Mouse (Mus musculus) brain, adult 2 months (tissue): Measurements from ENCODE around the gene Cdc14b.

Source experiments
- DNase-seq: peaks from one replicate; pipeline ENCODE4 v3.0.0; 2011; ENCODE audit warnings: low read depth, low spot score

Gene Cdc14b

GRCm38 (mm10) chr13:64237000-64237680 is 38.0 kb downstream of the Cdc14b start:
- peak; percentile 94 for DNase-seq

DNA sequence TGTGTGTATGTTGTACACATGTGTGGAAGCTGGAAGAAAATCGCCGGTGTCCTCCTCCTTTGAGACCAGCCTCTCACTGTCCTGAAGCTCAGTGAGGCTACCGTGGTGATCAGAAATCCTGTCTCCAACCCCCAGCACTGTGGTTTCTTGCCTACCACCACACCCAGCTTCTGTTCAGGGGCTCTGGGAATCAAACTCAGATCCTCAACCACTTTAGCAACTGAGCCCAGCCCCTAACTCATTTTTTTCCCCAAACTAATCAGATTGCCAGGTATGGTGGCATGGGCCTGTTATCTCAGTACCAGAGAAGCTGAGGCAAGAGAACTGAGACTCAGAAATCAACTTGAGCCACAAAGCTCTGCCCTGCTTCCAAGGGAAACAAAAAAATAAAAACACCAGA is 39.3 kb downstream of the Cdc14b start:
- no peak for DNase-seq

- DNase-seq, result peak; percentile 29
Observed at GRCm38 (mm10) chr13:64235062-64235715, 39.9 kb downstream of the Cdc14b start.

GRCm38 (mm10) chr13:64233139-64233538 is 42.0 kb downstream of the Cdc14b start:
- no peak for DNase-seq

- DNase-seq, result no peak
Observed at GRCm38 (mm10) chr13:64226725-64227124, 48.4 kb downstream of the Cdc14b start.

DNA sequence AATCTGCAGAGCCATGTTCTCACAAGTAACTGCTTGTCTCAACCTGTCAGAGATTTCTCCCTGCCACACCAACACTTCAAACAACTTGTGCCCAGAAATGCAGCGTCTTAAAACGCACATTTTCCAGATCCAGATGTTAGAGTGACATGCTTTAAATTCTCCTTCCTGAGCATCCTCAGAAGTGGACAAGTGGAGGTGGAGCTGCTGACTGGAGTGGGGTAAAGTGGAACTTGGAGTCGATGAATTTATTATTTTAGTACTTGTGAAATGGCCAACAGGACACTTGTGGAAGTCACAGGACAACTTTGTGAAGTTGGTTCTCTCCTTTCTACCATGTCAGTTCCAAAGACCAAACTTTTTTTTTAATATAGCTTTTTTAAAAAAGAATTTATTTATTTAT is 49.4 kb downstream of the Cdc14b start:
- DNase-seq, result no peak

- DNase-seq, result no peak
Observed at GRCm38 (mm10) chr13:64214891-64215290, 60.2 kb downstream of the Cdc14b start.

DNA sequence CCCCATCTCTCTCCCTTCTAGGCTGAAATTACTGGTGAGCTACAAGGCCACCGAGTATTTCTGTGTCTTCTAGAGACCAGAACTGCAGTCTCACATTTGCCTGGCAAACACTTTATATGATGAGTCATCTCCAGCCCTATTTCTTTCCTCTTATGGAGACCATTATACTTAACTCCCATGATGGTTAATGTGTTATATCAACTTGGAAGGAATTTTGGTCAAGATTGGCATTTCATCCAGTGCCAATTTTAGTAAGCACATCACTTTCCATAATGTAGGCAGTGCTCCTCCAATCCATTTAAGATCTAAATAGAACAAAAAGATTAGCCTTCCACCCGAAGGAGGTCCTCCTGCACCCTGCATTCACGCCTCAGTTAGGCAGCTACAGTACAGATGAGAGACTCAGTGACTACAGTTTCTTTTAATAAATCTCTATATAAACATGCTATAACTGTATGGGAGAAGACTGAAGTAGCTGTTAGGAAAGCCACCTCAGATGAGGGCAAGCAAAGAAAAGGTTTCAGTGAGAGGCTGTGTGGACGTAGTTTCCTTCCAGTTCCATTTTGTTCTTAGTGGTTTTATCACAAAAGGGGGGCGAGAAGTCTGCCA is 63.0 kb downstream of the Cdc14b start:
- peak; percentile 57 for DNase-seq

DNA sequence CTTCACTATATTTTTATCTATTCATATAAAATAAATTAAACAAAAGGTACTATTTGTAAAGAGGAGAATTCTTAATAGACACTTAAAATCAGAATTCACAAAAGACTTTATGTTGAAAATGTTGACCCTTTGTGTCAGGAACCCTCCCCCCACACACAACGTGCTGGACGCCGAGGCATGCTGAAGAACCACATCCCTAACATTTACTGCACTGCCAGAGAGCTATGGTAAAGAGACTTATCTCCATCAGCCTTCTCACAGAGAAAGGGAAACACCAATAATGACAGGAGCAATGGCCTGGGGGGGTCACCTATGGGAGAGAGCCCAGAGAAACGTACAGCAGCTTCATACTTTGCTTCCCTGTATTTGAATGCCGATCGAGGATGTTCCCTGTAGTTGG is 66.9 kb downstream of the Cdc14b start:
- no peak for DNase-seq

- DNase-seq, result no peak
Observed at GRCm38 (mm10) chr13:64205186-64205585, 69.9 kb downstream of the Cdc14b start.

- DNase-seq, result no peak
Observed at GRCm38 (mm10) chr13:64204726-64205125, 70.4 kb downstream of the Cdc14b start.

DNA sequence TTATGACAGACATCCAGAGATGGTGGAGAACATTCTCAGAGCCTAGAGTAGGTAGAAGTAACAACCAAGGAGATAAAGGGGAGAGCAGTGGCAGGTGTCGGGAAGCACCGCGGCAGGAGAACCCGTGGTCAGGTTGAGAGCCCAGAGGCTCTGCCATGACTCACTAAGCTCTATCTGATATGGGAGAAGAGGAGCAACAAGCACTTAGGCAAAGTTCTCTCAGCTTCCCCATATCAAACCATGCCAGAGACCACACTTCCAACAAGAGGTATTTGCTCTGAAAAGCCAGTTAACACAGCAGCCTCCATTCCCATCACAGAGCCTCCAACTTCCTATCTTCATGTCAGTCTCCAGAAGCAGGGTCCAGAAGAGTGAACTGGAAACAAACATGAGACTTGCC is 74.2 kb downstream of the Cdc14b start:
- no peak for DNase-seq

GRCm38 (mm10) chr13:64198310-64198709 is 76.8 kb downstream of the Cdc14b start:
- DNase-seq, result no peak

- no peak for DNase-seq
Observed at GRCm38 (mm10) chr13:64197899-64198298, 77.2 kb downstream of the Cdc14b start.

- no peak for DNase-seq
Observed at GRCm38 (mm10) chr13:64187065-64187464, 88.0 kb downstream of the Cdc14b start.

DNA sequence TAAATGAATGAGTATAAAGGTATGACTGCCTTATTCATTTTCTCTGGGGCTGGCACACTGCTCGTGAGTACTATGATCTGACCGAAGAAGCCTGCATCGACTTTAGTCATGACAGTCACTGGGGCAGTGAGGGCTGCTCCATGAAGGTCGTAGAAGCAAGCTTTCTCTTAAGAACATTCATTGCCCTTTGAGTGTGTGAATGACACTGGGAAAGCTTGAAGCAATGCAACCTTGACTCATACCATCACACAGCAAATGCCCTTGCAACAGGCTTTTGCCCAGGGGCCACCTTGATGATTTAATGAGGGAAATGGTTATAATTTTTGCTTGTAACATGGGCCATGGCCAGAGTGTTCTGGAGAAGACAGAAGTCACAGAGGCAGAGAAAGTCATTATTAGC is 88.6 kb downstream of the Cdc14b start:
- DNase-seq, result no peak

DNA sequence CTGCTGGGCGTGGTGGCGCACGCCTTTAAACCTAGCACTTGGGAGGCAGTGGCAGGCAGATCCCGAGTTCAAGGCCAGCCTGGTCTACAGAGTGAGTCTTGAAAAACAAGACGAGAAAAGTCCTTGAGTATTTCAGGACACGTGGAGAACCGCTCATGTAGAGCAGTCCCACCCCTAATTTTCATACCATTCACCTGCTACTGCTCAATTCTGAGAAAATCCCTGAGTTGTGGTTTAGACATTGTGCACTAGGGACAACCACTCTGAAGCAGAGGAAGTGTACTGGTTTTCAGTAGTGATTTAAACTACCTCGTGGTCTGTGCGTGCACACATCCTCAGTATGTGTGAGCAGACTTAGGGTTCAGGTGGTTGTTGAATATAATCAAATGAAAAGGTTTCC is 89.5 kb downstream of the Cdc14b start:
- no peak for DNase-seq

- no peak for DNase-seq
Observed at GRCm38 (mm10) chr13:64185176-64185575, 89.9 kb downstream of the Cdc14b start.

GRCm38 (mm10) chr13:64184361-64184760 is 90.7 kb downstream of the Cdc14b start:
- DNase-seq, result no peak

GRCm38 (mm10) chr13:64183583-64183982 is 91.5 kb downstream of the Cdc14b start:
- DNase-seq, result no peak

- no peak for DNase-seq
Observed at GRCm38 (mm10) chr13:64182091-64182490, 93.0 kb downstream of the Cdc14b start.

- peak; percentile 72 for DNase-seq
Observed at GRCm38 (mm10) chr13:64180888-64181287, 94.2 kb downstream of the Cdc14b start.

GRCm38 (mm10) chr13:64180300-64180699 is 94.8 kb downstream of the Cdc14b start:
- no peak for DNase-seq
